Mouse (Mus musculus) neural tube, embryonic 15.5 days (tissue): Measurements from ENCODE around the gene Arvcf. TPM values are rescaled to one million over a fixed set of nuclear protein-coding genes. Genes with fewer than 3 reads are reported as not detected.
A peak's percentile ranks its signal among the peaks of the same experiment; 100 is the strongest.

Source experiments
- ATAC-seq: fragments of 200-750 bp; cut with Nextera tagmentation; 2 replicates; pipeline ENCODE4 v1.8.0; 2017; ENCODE audit warnings: mild to moderate bottlenecking, moderate TSS enrichment, moderate library complexity; ENCODE audit not compliant: low FRiP score
- H3K27ac ChIP-seq: fragments of 300-500 bp; sonication (generic); replicated peaks from 2 replicates; pipeline ENCODE4 v1.5.1; 2015; ENCODE audit warnings: mild to moderate bottlenecking, inconsistent platforms
- H3K27me3 ChIP-seq: fragments of 300-500 bp; sonication (generic); replicated peaks from 2 replicates; pipeline ENCODE4 v1.6.1; 2015; ENCODE audit warnings: inconsistent platforms
- H3K36me3 ChIP-seq: fragments of 300-500 bp; sonication (generic); 2 replicates; pipeline ENCODE4 v1.6.1; 2015; ENCODE audit warnings: inconsistent platforms
- H3K4me1 ChIP-seq: fragments of 300-500 bp; sonication (generic); 2 replicates; pipeline ENCODE4 v1.6.1; 2015; ENCODE audit warnings: inconsistent platforms
- H3K4me2 ChIP-seq: fragments of 300-500 bp; sonication (generic); 2 replicates; pipeline ENCODE4 v1.6.1; 2015; ENCODE audit warnings: inconsistent platforms, mild to moderate bottlenecking, moderate library complexity
- H3K4me3 ChIP-seq: fragments of 300-500 bp; sonication (generic); replicated peaks from 2 replicates; pipeline ENCODE4 v1.5.1; 2015; ENCODE audit warnings: mild to moderate bottlenecking, inconsistent platforms
- H3K9ac ChIP-seq: fragments of 300-500 bp; sonication (generic); replicated peaks from 2 replicates; pipeline ENCODE4 v1.6.1; 2015; ENCODE audit warnings: mild to moderate bottlenecking, inconsistent platforms
- H3K9me3 ChIP-seq: fragments of 300-500 bp; sonication (generic); replicated peaks from 2 replicates; pipeline ENCODE4 v1.6.1; 2016; ENCODE audit warnings: inconsistent platforms
- WGBS: fragments of 180-500 bp; shearing (Covaris S2); methylation state at CpG from one replicate; pipeline ENCODE4 v1.1.7; 2015; ENCODE audit warnings: mixed read lengths; 5-methylcytosine and 5-hydroxymethylcytosine counted together
- polyA plus RNA-seq: library from polyadenylated mRNA; unstranded; fragments of >200 nt; fragmentation: Nextera tagmentation; extraction: Ambion mirVana; gene quantifications from 2 replicates; pipeline ENCODE4 v1.2.1, GENCODE M21; 2015

Gene Arvcf
- polyA plus RNA-seq, 1 experiment from 2014 or later, result 72.5 TPM

- Histone ChIP-seq H3K9ac (no peak overlapping the region), H3K36me3 (peaks cover 88% of the 10 kb centered on the region), H3K4me3 (no peak overlapping the region), H3K27ac (peak overlapping the region; percentile 68), H3K9me3 (no peaks in the 10 kb centered on the region), H3K4me2 (no peak overlapping the region), H3K4me1 (peaks cover 37% of the 10 kb centered on the region), H3K27me3 (no peaks in the 10 kb centered on the region)
- 18% methylated on average over 7 of the region's 7 CpGs for WGBS
- peak; percentile 66 for ATAC-seq
These were observed 52.7 kb downstream of the Arvcf start for GRCm38 (mm10) chr16:18400472-18401216.

GRCm38 (mm10) chr16:18403285-18403684 is 55.3 kb downstream of the Arvcf start:
- ATAC-seq, result no peak

GRCm38 (mm10) chr16:18405091-18405854 is 57.3 kb downstream of the Arvcf start:
- no peaks in the 10 kb centered on the region for H3K27me3 ChIP-seq
- H3K4me2 ChIP-seq, result no peak overlapping the region
- 82% methylated on average over 13 of the region's 13 CpGs for WGBS
- no peaks in the 10 kb centered on the region for H3K9me3 ChIP-seq
- H3K4me3 ChIP-seq, result no peak overlapping the region
- peaks cover 80% of the 10 kb centered on the region for H3K36me3 ChIP-seq
- no peak for ATAC-seq
- peak overlapping the region; percentile 38; the same call in 1 of the 2 replicates for H3K27ac ChIP-seq
- peaks cover 31% of the 10 kb centered on the region for H3K4me1 ChIP-seq
- no peak overlapping the region for H3K9ac ChIP-seq

More at GRCm38 (mm10) chr16:18403285-18403684, 55.3 kb downstream of the Arvcf start:
- Histone ChIP-seq H3K27me3 (no peaks in the 10 kb centered on the region), H3K4me2 (no peak overlapping the region), H3K27ac (no peak overlapping the region), H3K36me3 (peaks cover 87% of the 10 kb centered on the region), H3K9me3 (no peaks in the 10 kb centered on the region), H3K9ac (no peak overlapping the region), H3K4me1 (peaks cover 39% of the 10 kb centered on the region), H3K4me3 (no peak overlapping the region)
- WGBS, result 93% methylated on average over 12 of the region's 12 CpGs

GRCm38 (mm10) chr16:18405876-18406275 is 57.9 kb downstream of the Arvcf start:
- Histone ChIP-seq H3K36me3 (peaks cover 80% of the 10 kb centered on the region), H3K9ac (no peak overlapping the region), H3K4me2 (no peak overlapping the region), H3K27me3 (no peaks in the 10 kb centered on the region), H3K27ac (0 out of 2 replicates have a peak overlapping the region, but pooled peaks have one; percentile 38), H3K9me3 (no peaks in the 10 kb centered on the region), H3K4me1 (peaks cover 29% of the 10 kb centered on the region), H3K4me3 (no peak overlapping the region)
- ATAC-seq, result no peak; the same call in 1 of the 2 replicates
- WGBS, result 78% methylated on average over 2 of the region's 2 CpGs

- WGBS, result 8% methylated on average over 2 of the region's 2 CpGs
These were observed 58.3 kb downstream of the Arvcf start for GRCm38 (mm10) chr16:18406293-18406692.

GRCm38 (mm10) chr16:18407912-18408311 is 59.9 kb downstream of the Arvcf start:
- H3K9me3 ChIP-seq, result no peaks in the 10 kb centered on the region
- ATAC-seq, result no peak
- no peaks in the 10 kb centered on the region for H3K27me3 ChIP-seq
- no peak overlapping the region for H3K4me2 ChIP-seq
- peaks cover 30% of the 10 kb centered on the region for H3K4me1 ChIP-seq
- H3K36me3 ChIP-seq, result peaks cover 59% of the 10 kb centered on the region
- H3K4me3 ChIP-seq, result no peak overlapping the region
- H3K9ac ChIP-seq, result no peak overlapping the region
- peak overlapping the region; percentile 68 for H3K27ac ChIP-seq
- WGBS, result 58% methylated on average over 7 of the region's 7 CpGs

More at GRCm38 (mm10) chr16:18406293-18406692, 58.3 kb downstream of the Arvcf start:
- Histone ChIP-seq H3K4me1 (peaks cover 29% of the 10 kb centered on the region), H3K4me2 (no peak overlapping the region), H3K27me3 (no peaks in the 10 kb centered on the region), H3K9me3 (no peaks in the 10 kb centered on the region), H3K36me3 (peaks cover 76% of the 10 kb centered on the region), H3K27ac (peak overlapping the region; percentile 45; the same call in 1 of the 2 replicates), H3K4me3 (no peak overlapping the region), H3K9ac (no peak overlapping the region)
- no peak for ATAC-seq

GRCm38 (mm10) chr16:18409776-18410175 is 61.8 kb downstream of the Arvcf start:
- peaks cover 41% of the 10 kb centered on the region for H3K36me3 ChIP-seq
- H3K9ac ChIP-seq, result no peak overlapping the region
- H3K27me3 ChIP-seq, result no peaks in the 10 kb centered on the region
- 78% methylated on average over 4 of the region's 4 CpGs for WGBS
- no peak overlapping the region for H3K4me2 ChIP-seq
- H3K27ac ChIP-seq, result no peak overlapping the region; the same call in 1 of the 2 replicates
- H3K9me3 ChIP-seq, result no peaks in the 10 kb centered on the region
- peaks cover 30% of the 10 kb centered on the region for H3K4me1 ChIP-seq
- no peak overlapping the region for H3K4me3 ChIP-seq
- ATAC-seq, result no peak

- Histone ChIP-seq H3K27me3 (no peaks in the 10 kb centered on the region), H3K9me3 (no peaks in the 10 kb centered on the region), H3K4me2 (no peak overlapping the region), H3K27ac (no peak overlapping the region), H3K36me3 (peaks cover 38% of the 10 kb centered on the region), H3K4me3 (no peak overlapping the region), H3K9ac (no peak overlapping the region), H3K4me1 (peaks cover 30% of the 10 kb centered on the region)
- ATAC-seq, result no peak
- WGBS, result 81% methylated on average over 5 of the region's 5 CpGs
These were observed 62.4 kb downstream of the Arvcf start for GRCm38 (mm10) chr16:18410418-18410817.

- Histone ChIP-seq H3K27ac (peak overlapping the region; percentile 56), H3K27me3 (no peaks in the 10 kb centered on the region), H3K4me3 (no peak overlapping the region), H3K4me1 (peaks cover 30% of the 10 kb centered on the region), H3K36me3 (peaks cover 34% of the 10 kb centered on the region), H3K9ac (no peak overlapping the region), H3K4me2 (no peak overlapping the region), H3K9me3 (no peaks in the 10 kb centered on the region)
- WGBS, result 60% methylated on average over 13 of the region's 13 CpGs
- ATAC-seq, result peak; percentile 23; the same call in 1 of the 2 replicates
These were observed 63.2 kb downstream of the Arvcf start for GRCm38 (mm10) chr16:18411026-18411649.

- Histone ChIP-seq H3K4me1 (peaks cover 34% of the 10 kb centered on the region), H3K9me3 (no peaks in the 10 kb centered on the region), H3K4me3 (no peak overlapping the region), H3K9ac (no peak overlapping the region), H3K27ac (no peak overlapping the region), H3K36me3 (peaks cover 29% of the 10 kb centered on the region), H3K4me2 (no peak overlapping the region), H3K27me3 (no peaks in the 10 kb centered on the region)
- ATAC-seq, result no peak
- WGBS, result 85% methylated on average over 12 of the region's 12 CpGs
These were observed 64.0 kb downstream of the Arvcf start for GRCm38 (mm10) chr16:18411802-18412476.
